Mouse (Mus musculus) R1 (cell line): ENCODE measurements at regions not wholly inside any gene's neighbourhood (a gene's known extent, or its start where the extent isn't known, plus 50 kb on each side); places are given as distances from the start of the nearest gene placed in this dataset.

Experiments used
- DNase-seq: peaks from one replicate; pipeline ENCODE4 v3.0.0-alpha.2; 2018; ENCODE audit warnings: low read depth, low spot score

- DNase-seq, result no peak
Measured at GRCm38 (mm10) chr5:118316310-118317017, 71.4 kb downstream of the 2410131K14Rik start.

- DNase-seq, result no peak
Measured at GRCm38 (mm10) chr5:118318073-118318472, 73.0 kb downstream of the 2410131K14Rik start.

GRCm38 (mm10) chr5:118318883-118319282, 73.9 kb downstream of the 2410131K14Rik start:
- DNase-seq, result no peak

GRCm38 (mm10) chr5:118321719-118322455, 76.9 kb downstream of the 2410131K14Rik start:
- peak; percentile 92 for DNase-seq

- DNase-seq, result no peak
Measured at GRCm38 (mm10) chr5:118323151-118323550, 78.1 kb downstream of the 2410131K14Rik start.

GRCm38 (mm10) chr5:118326837-118327541, 82.0 kb downstream of the 2410131K14Rik start:
- peak; percentile 89 for DNase-seq

GRCm38 (mm10) chr5:118327961-118328712, 83.1 kb downstream of the 2410131K14Rik start:
- peak; percentile 42 for DNase-seq

GRCm38 (mm10) chr5:118329143-118329542, 84.1 kb downstream of the 2410131K14Rik start:
- DNase-seq, result peak; percentile 74

GRCm38 (mm10) chr5:118331286-118331607, 86.2 kb downstream of the 2410131K14Rik start:
- DNase-seq, result peak; percentile 61

GRCm38 (mm10) chr5:118331608-118332394, 86.8 kb downstream of the 2410131K14Rik start:
- DNase-seq, result peak; percentile 77

- peak; percentile 78 for DNase-seq
Measured at GRCm38 (mm10) chr5:118334054-118334453, 89.0 kb downstream of the 2410131K14Rik start.

GRCm38 (mm10) chr5:118338186-118338585, 93.2 kb downstream of the 2410131K14Rik start:
- DNase-seq, result no peak

GRCm38 (mm10) chr5:118339676-118340661, 94.9 kb downstream of the 2410131K14Rik start:
- DNase-seq, result peak; percentile 70

- DNase-seq, result no peak
Measured at GRCm38 (mm10) chr5:118343444-118344320, 98.7 kb downstream of the 2410131K14Rik start.

- DNase-seq, result no peak
Measured at GRCm38 (mm10) chr5:118345226-118345625, 100.2 kb downstream of the 2410131K14Rik start.

GRCm38 (mm10) chr5:118349057-118349456, 104.0 kb downstream of the 2410131K14Rik start:
- DNase-seq, result no peak

GRCm38 (mm10) chr5:118351301-118351700, 106.3 kb downstream of the 2410131K14Rik start:
- DNase-seq, result peak; percentile 97

- no peak for DNase-seq
Measured at GRCm38 (mm10) chr5:118352142-118352541, 107.1 kb downstream of the 2410131K14Rik start.

GRCm38 (mm10) chr5:118353061-118353460, 108.0 kb downstream of the 2410131K14Rik start:
- peak; percentile 91 for DNase-seq
